Mouse (Mus musculus): ENCODE results near the gene Gm10135. TPM values are rescaled to one million over a fixed set of nuclear protein-coding genes. Genes with fewer than 3 reads are reported as not detected.
"Not testable (repeated sequence)": the region's sequence is repeated elsewhere in the genome, so short reads cannot be mapped to it uniquely, and the experiment has no call there.

The Gm10135 gene
- polyA plus RNA-seq, 1 experiment from 2014 or later, result not detected

GRCm38 (mm10) chr5:72953996-72954604 is 20.4 kb downstream of the Gm10135 start:
- H3K36me3 ChIP-seq, result peaks cover 12% of the 10 kb centered on the region
- no peak overlapping the region for H3K4me3 ChIP-seq
- ATAC-seq, result no peak
- H3K4me1 ChIP-seq, result no peaks in the 10 kb centered on the region
- H3K27ac ChIP-seq, result no peak overlapping the region
- H3K27me3 ChIP-seq (replicated peaks), result no peaks in the 10 kb centered on the region
- H3K4me2 ChIP-seq, result no peak overlapping the region
- H3K9me3 ChIP-seq (replicated peaks), result no peaks in the 10 kb centered on the region
- no peak overlapping the region for H3K9ac ChIP-seq
- 66% methylated on average over 3 of the region's 3 CpGs for WGBS (ENCODE audit: insufficient replicate concordance)

GRCm38 (mm10) chr5:72950252-72950651 is 24.2 kb downstream of the Gm10135 start:
- WGBS (ENCODE audit: insufficient replicate concordance), result 74% methylated on average over 2 of the region's 2 CpGs
- Histone ChIP-seq H3K4me2 (no peak overlapping the region), H3K9me3 (replicated peaks) (no peaks in the 10 kb centered on the region), H3K4me1 (no peaks in the 10 kb centered on the region), H3K36me3 (peaks cover 7% of the 10 kb centered on the region), H3K9ac (no peak overlapping the region), H3K27me3 (replicated peaks) (no peaks in the 10 kb centered on the region), H3K27ac (no peak overlapping the region), H3K4me3 (no peak overlapping the region)
- no peak for ATAC-seq

- Histone ChIP-seq H3K36me3 (peaks cover 8% of the 10 kb centered on the region), H3K4me3 (no peak overlapping the region)
- WGBS (ENCODE audit: insufficient replicate concordance), result 65% methylated on average over 1 of the region's 1 CpGs
Observed at GRCm38 (mm10) chr5:72948136-72948535, 26.4 kb downstream of the Gm10135 start.

GRCm38 (mm10) chr5:72940906-72941432 is 33.5 kb downstream of the Gm10135 start:
- H3K36me3 ChIP-seq, result peaks cover 9% of the 10 kb centered on the region; the same call in 1 of the 2 replicates

More at GRCm38 (mm10) chr5:72948136-72948535, 26.4 kb downstream of the Gm10135 start:
- ATAC-seq, result no peak
- H3K4me2 ChIP-seq, result no peak overlapping the region
- no peaks in the 10 kb centered on the region for H3K9me3 ChIP-seq (replicated peaks)
- no peaks in the 10 kb centered on the region for H3K4me1 ChIP-seq
- H3K9ac ChIP-seq, result no peak overlapping the region
- H3K27ac ChIP-seq, result no peak overlapping the region
- no peaks in the 10 kb centered on the region for H3K27me3 ChIP-seq (replicated peaks)

GRCm38 (mm10) chr5:72939311-72939710 is 35.2 kb downstream of the Gm10135 start:
- WGBS (ENCODE audit: insufficient replicate concordance), result 70% methylated on average over 2 of the region's 2 CpGs
- 0 out of 2 replicates have a peak, but pooled peaks cover 3% of the 10 kb centered on the region for H3K4me1 ChIP-seq
- ATAC-seq, result no peak
- H3K27me3 ChIP-seq (replicated peaks), result no peaks in the 10 kb centered on the region
- no peak overlapping the region for H3K9ac ChIP-seq
- no peak overlapping the region for H3K27ac ChIP-seq
- H3K9me3 ChIP-seq (replicated peaks), result no peaks in the 10 kb centered on the region
- no peak overlapping the region for H3K4me2 ChIP-seq
- no peak overlapping the region for H3K4me3 ChIP-seq
- peaks cover 9% of the 10 kb centered on the region; the same call in 1 of the 2 replicates for H3K36me3 ChIP-seq

More at GRCm38 (mm10) chr5:72940906-72941432, 33.5 kb downstream of the Gm10135 start:
- H3K27ac ChIP-seq, result no peak overlapping the region
- H3K4me2 ChIP-seq, result no peak overlapping the region
- no peak overlapping the region for H3K9ac ChIP-seq
- H3K4me3 ChIP-seq, result no peak overlapping the region
- H3K27me3 ChIP-seq (replicated peaks), result no peaks in the 10 kb centered on the region
- H3K4me1 ChIP-seq, result 0 out of 2 replicates have a peak, but pooled peaks cover 3% of the 10 kb centered on the region
- no peaks in the 10 kb centered on the region for H3K9me3 ChIP-seq (replicated peaks)
- no peak for ATAC-seq
- WGBS (ENCODE audit: insufficient replicate concordance), result 84% methylated on average over 5 of the region's 5 CpGs

GRCm38 (mm10) chr5:72938421-72938820 is 36.1 kb downstream of the Gm10135 start:
- not testable (repeated sequence) for H3K4me1 ChIP-seq; H3K9me3 ChIP-seq (replicated peaks)
- 79% methylated on average over 3 of the region's 3 CpGs for WGBS (ENCODE audit: insufficient replicate concordance)

GRCm38 (mm10) chr5:72933026-72933675 is 41.4 kb downstream of the Gm10135 start:
- Histone ChIP-seq H3K4me1 (no peaks in the 10 kb centered on the region), H3K4me3 (no peak overlapping the region), H3K9ac (no peak overlapping the region), H3K36me3 (no peaks in the 10 kb centered on the region), H3K9me3 (replicated peaks) (no peaks in the 10 kb centered on the region), H3K27me3 (replicated peaks) (no peaks in the 10 kb centered on the region), H3K4me2 (no peak overlapping the region), H3K27ac (no peak overlapping the region)
- WGBS (ENCODE audit: insufficient replicate concordance), result 87% methylated on average over 17 of the region's 17 CpGs
- no peak for ATAC-seq

More at GRCm38 (mm10) chr5:72938421-72938820, 36.1 kb downstream of the Gm10135 start:
- not testable (repeated sequence) for H3K9ac ChIP-seq; ATAC-seq; H3K27me3 ChIP-seq (replicated peaks); H3K36me3 ChIP-seq; H3K4me2 ChIP-seq; H3K27ac ChIP-seq; H3K4me3 ChIP-seq

- Histone ChIP-seq H3K27me3 (replicated peaks) (no peaks in the 10 kb centered on the region), H3K9me3 (replicated peaks) (no peaks in the 10 kb centered on the region), H3K27ac (no peak overlapping the region), H3K9ac (no peak overlapping the region), H3K4me2 (no peak overlapping the region), H3K4me3 (no peak overlapping the region), H3K36me3 (no peaks in the 10 kb centered on the region), H3K4me1 (peaks cover 6% of the 10 kb centered on the region)
- ATAC-seq, result no peak
Observed at GRCm38 (mm10) chr5:72927074-72927473, 47.4 kb downstream of the Gm10135 start.

- Histone ChIP-seq H3K9ac (no peak overlapping the region), H3K27ac (no peak overlapping the region), H3K4me1 (peaks cover 9% of the 10 kb centered on the region), H3K4me3 (no peak overlapping the region), H3K9me3 (replicated peaks) (no peaks in the 10 kb centered on the region), H3K4me2 (no peak overlapping the region), H3K36me3 (no peaks in the 10 kb centered on the region), H3K27me3 (replicated peaks) (no peaks in the 10 kb centered on the region)
- WGBS (ENCODE audit: insufficient replicate concordance), result 76% methylated on average over 3 of the region's 3 CpGs
- ATAC-seq, result no peak
Observed at GRCm38 (mm10) chr5:72922796-72923195, 51.7 kb downstream of the Gm10135 start.

GRCm38 (mm10) chr5:72921171-72921570 is 53.3 kb downstream of the Gm10135 start:
- Histone ChIP-seq H3K36me3 (no peaks in the 10 kb centered on the region), H3K27ac (no peak overlapping the region), H3K4me1 (peaks cover 22% of the 10 kb centered on the region), H3K27me3 (replicated peaks) (peaks cover 2% of the 10 kb centered on the region), H3K9me3 (replicated peaks) (no peaks in the 10 kb centered on the region), H3K4me3 (no peak overlapping the region), H3K4me2 (no peak overlapping the region), H3K9ac (no peak overlapping the region)
- 78% methylated on average over 8 of the region's 8 CpGs for WGBS (ENCODE audit: insufficient replicate concordance)
- ATAC-seq, result no peak

GRCm38 (mm10) chr5:72920416-72920815 is 54.1 kb downstream of the Gm10135 start:
- Histone ChIP-seq H3K27ac (no peak overlapping the region), H3K4me1 (peaks cover 30% of the 10 kb centered on the region), H3K9ac (no peak overlapping the region), H3K36me3 (no peaks in the 10 kb centered on the region), H3K9me3 (replicated peaks) (no peaks in the 10 kb centered on the region), H3K27me3 (replicated peaks) (peaks cover 8% of the 10 kb centered on the region), H3K4me2 (no peak overlapping the region), H3K4me3 (no peak overlapping the region)
- ATAC-seq, result no peak
- WGBS (ENCODE audit: insufficient replicate concordance), result 84% methylated on average over 4 of the region's 4 CpGs

GRCm38 (mm10) chr5:72916851-72917250 is 57.7 kb downstream of the Gm10135 start:
- H3K4me2 ChIP-seq, result peak overlapping the region; percentile 98
- H3K9me3 ChIP-seq (replicated peaks), result no peaks in the 10 kb centered on the region
- WGBS (ENCODE audit: insufficient replicate concordance), result 8% methylated on average over 1 of the region's 1 CpGs
- H3K4me1 ChIP-seq, result peaks cover 47% of the 10 kb centered on the region
- ATAC-seq, result no peak
- no peak overlapping the region for H3K9ac ChIP-seq
- no peaks in the 10 kb centered on the region for H3K36me3 ChIP-seq
- peaks cover 8% of the 10 kb centered on the region for H3K27me3 ChIP-seq (replicated peaks)
- no peak overlapping the region for H3K4me3 ChIP-seq
- H3K27ac ChIP-seq, result no peak overlapping the region
